Mouse (Mus musculus) hindbrain, embryonic 14.5 days (tissue): ENCODE data around the gene Sh3rf1. TPM values are rescaled to one million over a fixed set of nuclear protein-coding genes. Genes with fewer than 3 reads are reported as not detected.
A peak's percentile ranks its signal among the peaks of the same experiment; 100 is the strongest.

ENCODE experiments used
- ATAC-seq: fragments of 200-750 bp; cut with Nextera tagmentation; 2 replicates; pipeline ENCODE4 v1.8.0; 2017; ENCODE audit warnings: moderate number of reproducible peaks, mild to moderate bottlenecking, moderate TSS enrichment, moderate library complexity; ENCODE audit not compliant: low FRiP score
- DNase-seq: peaks from one replicate; pipeline ENCODE4 v3.0.0-alpha.2; 2015; ENCODE audit warnings: low spot score
- H3K27ac ChIP-seq: fragments of 300-500 bp; sonication (generic); 2 replicates; pipeline ENCODE4 v1.5.1; 2014; ENCODE audit warnings: mild to moderate bottlenecking, moderate library complexity
- H3K27me3 ChIP-seq: fragments of 300-500 bp; sonication (generic); 2 replicates; pipeline ENCODE4 v1.6.1; 2014; ENCODE audit warnings: mild to moderate bottlenecking, low read length, mixed read lengths; ENCODE audit not compliant: control insufficient read depth, insufficient read depth
- H3K36me3 ChIP-seq: fragments of 300-500 bp; sonication (generic); replicated peaks from 2 replicates; pipeline ENCODE4 v1.6.1; 2014; ENCODE audit not compliant: control insufficient read depth, insufficient read depth
- H3K4me1 ChIP-seq: fragments of 300-500 bp; sonication (generic); replicated peaks from 2 replicates; pipeline ENCODE4 v1.6.1; 2014; ENCODE audit warnings: antibody characterized with exemption, low read length, mixed read lengths; ENCODE audit not compliant: control insufficient read depth, insufficient read depth
- H3K4me2 ChIP-seq: fragments of 300-500 bp; sonication (generic); replicated peaks from 2 replicates; pipeline ENCODE4 v1.6.1; 2014; ENCODE audit warnings: mild to moderate bottlenecking, moderate library complexity
- H3K4me3 ChIP-seq: fragments of 300-500 bp; sonication (generic); replicated peaks from 2 replicates; pipeline ENCODE4 v1.5.1; 2014; ENCODE audit warnings: mild to moderate bottlenecking, low read length
- H3K9ac ChIP-seq: fragments of 300-500 bp; sonication (generic); 2 replicates; pipeline ENCODE4 v1.6.1; 2014
- H3K9me3 ChIP-seq: fragments of 300-500 bp; sonication (generic); 2 replicates; pipeline ENCODE4 v1.6.1; 2016; ENCODE audit warnings: low read length; ENCODE audit not compliant: control insufficient read depth
- WGBS: fragments of 180-500 bp; shearing (Covaris S2); extraction: QIAGEN DNeasy Blood & Tissue Kit; methylation state at CpG from one replicate; pipeline ENCODE4 v1.1.7; 2014; 5-methylcytosine and 5-hydroxymethylcytosine counted together
- polyA plus RNA-seq: library from polyadenylated mRNA; unstranded; fragments of >200 nt; fragmentation: Nextera tagmentation; extraction: Ambion mirVana; gene quantifications from 2 replicates; pipeline ENCODE4 v1.2.1, GENCODE M21; 2014

Gene Sh3rf1
- polyA plus RNA-seq, 1 experiment from 2014 or later: 28.8 TPM

- no peak overlapping the region for H3K9ac ChIP-seq
- H3K27ac ChIP-seq: no peak overlapping the region
- H3K4me2 ChIP-seq: no peak overlapping the region
- H3K9me3 ChIP-seq: no peaks in the 10 kb centered on the region
- DNase-seq (no peak), ATAC-seq (no peak)
- H3K36me3 ChIP-seq: no peaks in the 10 kb centered on the region
- H3K4me1 ChIP-seq: peaks cover 24% of the 10 kb centered on the region
- no peak overlapping the region for H3K4me3 ChIP-seq
- H3K27me3 ChIP-seq: no peaks in the 10 kb centered on the region
Observed at GRCm38 (mm10) chr8:61308896-61309295, 85.2 kb downstream of the Sh3rf1 start.

- Histone ChIP-seq H3K4me3 (no peak overlapping the region), H3K4me2 (peak overlapping the region; percentile 22), H3K4me1 (peaks cover 24% of the 10 kb centered on the region), H3K9me3 (no peaks in the 10 kb centered on the region), H3K9ac (no peak overlapping the region), H3K27ac (no peak overlapping the region), H3K27me3 (no peaks in the 10 kb centered on the region), H3K36me3 (no peaks in the 10 kb centered on the region)
- ATAC-seq (no peak), DNase-seq (no peak)
- 28% methylated on average over 20 of the region's 20 CpGs for WGBS
Observed at GRCm38 (mm10) chr8:61309530-61310402, 86.1 kb downstream of the Sh3rf1 start.

GRCm38 (mm10) chr8:61310403-61310871, 86.8 kb downstream of the Sh3rf1 start:
- 51% methylated on average over 9 of the region's 9 CpGs for WGBS

GRCm38 (mm10) chr8:61313016-61313415, 89.3 kb downstream of the Sh3rf1 start:
- WGBS: 83% methylated on average over 7 of the region's 7 CpGs
- Histone ChIP-seq H3K27ac (no peak overlapping the region), H3K9me3 (no peaks in the 10 kb centered on the region), H3K27me3 (no peaks in the 10 kb centered on the region), H3K9ac (no peak overlapping the region), H3K4me3 (no peak overlapping the region), H3K36me3 (no peaks in the 10 kb centered on the region), H3K4me2 (no peak overlapping the region), H3K4me1 (peaks cover 31% of the 10 kb centered on the region)
- no peak for DNase-seq
- ATAC-seq: no peak

More at GRCm38 (mm10) chr8:61310403-61310871, 86.8 kb downstream of the Sh3rf1 start:
- Histone ChIP-seq H3K36me3 (no peaks in the 10 kb centered on the region), H3K27me3 (no peaks in the 10 kb centered on the region), H3K27ac (no peak overlapping the region), H3K4me2 (peak overlapping the region; percentile 22; the same call in 1 of the 2 replicates), H3K4me3 (no peak overlapping the region), H3K9ac (no peak overlapping the region), H3K4me1 (peaks cover 24% of the 10 kb centered on the region), H3K9me3 (no peaks in the 10 kb centered on the region)
- no peak for ATAC-seq
- DNase-seq: no peak

GRCm38 (mm10) chr8:61316012-61316767, 92.5 kb downstream of the Sh3rf1 start:
- peaks cover 6% of the 10 kb centered on the region; the same call in 1 of the 2 replicates for H3K4me1 ChIP-seq
- WGBS: 54% methylated on average over 10 of the region's 10 CpGs
- no peak overlapping the region for H3K9ac ChIP-seq
- H3K4me2 ChIP-seq: no peak overlapping the region
- DNase-seq (no peak), ATAC-seq (no peak)
- H3K36me3 ChIP-seq: no peaks in the 10 kb centered on the region
- H3K27ac ChIP-seq: no peak overlapping the region
- H3K9me3 ChIP-seq: no peaks in the 10 kb centered on the region
- no peaks in the 10 kb centered on the region for H3K27me3 ChIP-seq
- no peak overlapping the region for H3K4me3 ChIP-seq

- H3K27me3 ChIP-seq: no peaks in the 10 kb centered on the region
- H3K27ac ChIP-seq: peak overlapping the region; percentile 20
- no peaks in the 10 kb centered on the region for H3K9me3 ChIP-seq
- no peak overlapping the region for H3K4me2 ChIP-seq
- H3K4me3 ChIP-seq: no peak overlapping the region
- DNase-seq (no peak), ATAC-seq (peak; percentile 64; the same call in 1 of the 2 replicates)
- no peak overlapping the region for H3K9ac ChIP-seq
- H3K4me1 ChIP-seq: peaks cover 6% of the 10 kb centered on the region; the same call in 1 of the 2 replicates
- no peaks in the 10 kb centered on the region for H3K36me3 ChIP-seq
- WGBS: 55% methylated on average over 10 of the region's 10 CpGs
Observed at GRCm38 (mm10) chr8:61316813-61317534, 93.3 kb downstream of the Sh3rf1 start.

- H3K9ac ChIP-seq: no peak overlapping the region
- peak overlapping the region; percentile 20; the same call in 1 of the 2 replicates for H3K27ac ChIP-seq
- H3K4me1 ChIP-seq: peaks cover 6% of the 10 kb centered on the region; the same call in 1 of the 2 replicates
- no peak overlapping the region for H3K4me2 ChIP-seq
- DNase-seq (no peak), ATAC-seq (0 out of 2 replicates have a peak, but pooled peaks have one; percentile 23)
- no peak overlapping the region for H3K4me3 ChIP-seq
- no peaks in the 10 kb centered on the region for H3K36me3 ChIP-seq
- 53% methylated on average over 6 of the region's 6 CpGs for WGBS
- no peaks in the 10 kb centered on the region for H3K9me3 ChIP-seq
- no peaks in the 10 kb centered on the region for H3K27me3 ChIP-seq
Observed at GRCm38 (mm10) chr8:61317535-61318136, 94.0 kb downstream of the Sh3rf1 start.

GRCm38 (mm10) chr8:61321216-61321615, 97.5 kb downstream of the Sh3rf1 start:
- Histone ChIP-seq H3K27ac (no peak overlapping the region), H3K27me3 (no peaks in the 10 kb centered on the region), H3K9ac (no peak overlapping the region), H3K36me3 (no peaks in the 10 kb centered on the region), H3K9me3 (no peaks in the 10 kb centered on the region), H3K4me2 (no peak overlapping the region), H3K4me1 (peaks cover 32% of the 10 kb centered on the region), H3K4me3 (no peak overlapping the region)
- DNase-seq: no peak
- 70% methylated on average over 3 of the region's 3 CpGs for WGBS
- no peak for ATAC-seq
